Mouse (Mus musculus): Measurements from ENCODE around the gene Tcf20.
"Not testable (repeated sequence)": the region's sequence is repeated elsewhere in the genome, so short reads cannot be mapped to it uniquely, and the experiment has no call there.

Tcf20 gene

DNA sequence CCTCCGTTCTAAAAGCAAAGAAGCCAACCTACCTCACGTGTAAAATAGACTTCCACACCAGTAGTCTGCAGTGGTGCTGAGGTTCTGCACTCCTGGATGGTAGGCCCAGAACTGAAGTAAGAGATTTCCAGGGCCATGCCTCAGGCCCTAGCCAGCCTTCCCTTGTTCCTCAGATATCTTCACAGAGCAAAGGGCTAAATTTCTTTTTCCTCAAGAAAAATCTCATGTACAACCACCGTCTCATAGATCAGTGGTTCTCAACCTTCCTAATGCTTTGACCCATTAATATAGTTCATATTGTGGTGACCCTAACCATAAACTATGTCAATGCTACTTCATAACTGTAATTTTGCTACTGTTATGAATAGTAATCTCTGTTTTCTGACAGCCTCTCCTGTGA is 87.3 kb downstream of the Tcf20 start:
- in situ Hi-C loops (cut with MboI), result no loop called here

GRCm38 (mm10) chr15:82899676-82900301 is 87.9 kb downstream of the Tcf20 start:
- in situ Hi-C loops (cut with MboI), result no loop called here

GRCm38 (mm10) chr15:82898740-82899675 is 88.7 kb downstream of the Tcf20 start:
- in situ Hi-C loops (cut with MboI), result no loop called here

- in situ Hi-C loops (cut with MboI), result no loop called here
These were observed 89.4 kb downstream of the Tcf20 start for GRCm38 (mm10) chr15:82898141-82898739.

- in situ Hi-C loops (cut with MboI), result no loop called here
These were observed 91.3 kb downstream of the Tcf20 start for GRCm38 (mm10) chr15:82896336-82896735.

- in situ Hi-C loops (cut with MboI), result no loop called here
These were observed 97.2 kb downstream of the Tcf20 start for GRCm38 (mm10) chr15:82890470-82890869.

DNA sequence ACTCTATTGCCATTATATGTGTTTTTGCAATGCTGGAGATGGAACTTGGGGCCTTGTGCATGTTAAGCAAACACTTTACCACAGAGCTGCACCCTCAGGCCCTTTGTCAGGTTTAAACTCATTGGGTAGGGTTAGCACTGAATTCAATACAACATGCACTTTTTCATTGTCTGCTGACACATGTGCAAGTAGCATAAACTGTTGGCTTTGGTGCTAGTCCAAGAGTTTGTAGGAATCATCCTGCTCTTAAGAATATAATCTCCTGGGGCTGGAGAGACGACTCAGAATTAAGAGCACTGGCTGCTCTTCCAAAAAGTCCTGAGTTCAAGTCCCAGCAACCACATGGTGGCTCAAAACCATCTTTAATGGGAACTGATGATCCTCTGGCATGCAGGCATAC is 98.2 kb downstream of the Tcf20 start:
- in situ Hi-C loops (cut with MboI), result no loop called here

DNA sequence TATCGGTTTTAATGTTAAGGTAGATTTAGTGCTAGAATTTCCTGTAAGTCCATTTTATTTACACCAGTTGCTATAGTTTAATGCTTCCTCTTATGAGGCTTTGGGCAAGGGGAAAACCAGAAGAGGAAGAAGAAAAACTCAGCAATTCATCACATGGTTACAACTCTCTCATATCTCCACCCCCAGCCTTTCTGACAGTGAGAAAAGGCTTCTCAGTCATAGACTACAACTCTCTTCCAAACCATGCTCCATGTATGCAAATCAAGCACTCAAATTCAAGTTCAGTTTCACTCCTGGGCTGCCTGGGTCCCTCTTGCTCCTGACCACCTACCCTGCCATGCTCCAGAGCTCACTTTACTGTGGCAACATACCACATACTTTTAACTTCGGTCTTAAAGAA is 99.2 kb downstream of the Tcf20 start:
- in situ Hi-C loops (cut with MboI), result no loop called here

GRCm38 (mm10) chr15:82877309-82877708 is 110.4 kb downstream of the Tcf20 start:
- in situ Hi-C loops (cut with MboI), result no loop called here

GRCm38 (mm10) chr15:82876863-82877262 is 110.8 kb downstream of the Tcf20 start:
- in situ Hi-C loops (cut with MboI), result no loop called here

- in situ Hi-C loops (cut with MboI), result no loop called here
These were observed 115.6 kb downstream of the Tcf20 start for GRCm38 (mm10) chr15:82872037-82872436.

- in situ Hi-C loops (cut with MboI), result not testable (repeated sequence)
These were observed 121.4 kb downstream of the Tcf20 start for GRCm38 (mm10) chr15:82866286-82866685.

- in situ Hi-C loops (cut with MboI), result no loop called here
These were observed 124.0 kb downstream of the Tcf20 start for GRCm38 (mm10) chr15:82863674-82864073.

- in situ Hi-C loops (cut with MboI), result no loop called here
These were observed 130.9 kb downstream of the Tcf20 start for GRCm38 (mm10) chr15:82856652-82857378.

DNA sequence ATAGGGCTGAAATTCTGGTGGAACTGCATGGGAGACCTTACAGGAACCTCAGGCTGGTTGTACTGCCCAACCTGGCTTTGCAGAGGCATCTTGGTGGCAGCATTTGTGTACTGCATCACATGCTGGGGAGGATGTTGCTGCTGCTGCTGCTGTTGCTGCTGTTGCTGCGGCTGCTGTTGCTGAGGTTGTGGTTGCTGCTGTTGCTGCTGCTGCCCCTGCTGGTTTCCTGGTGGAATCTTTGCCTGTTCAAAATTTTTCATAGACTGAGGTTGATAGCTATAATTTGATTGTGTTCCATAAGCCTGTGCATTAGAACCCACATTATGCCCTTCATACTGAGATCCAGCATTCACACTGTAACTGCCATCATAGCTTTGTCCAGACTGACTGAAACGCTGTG is 131.6 kb downstream of the Tcf20 start:
- in situ Hi-C loops (cut with MboI), result no loop called here

- in situ Hi-C loops (cut with MboI), result no loop called here
These were observed 148.5 kb downstream of the Tcf20 start for GRCm38 (mm10) chr15:82839146-82839545.

- in situ Hi-C loops (cut with MboI), result no loop called here
These were observed 157.8 kb downstream of the Tcf20 start for GRCm38 (mm10) chr15:82829917-82830316.

- in situ Hi-C loops (cut with MboI), result no loop called here
These were observed 161.8 kb downstream of the Tcf20 start for GRCm38 (mm10) chr15:82825866-82826265.

- in situ Hi-C loops (cut with MboI), result no loop called here
These were observed 165.3 kb downstream of the Tcf20 start for GRCm38 (mm10) chr15:82822347-82822746.

GRCm38 (mm10) chr15:82821657-82822056 is 166.0 kb downstream of the Tcf20 start:
- in situ Hi-C loops (cut with MboI), result no loop called here

- in situ Hi-C loops (cut with MboI), result no loop called here
These were observed 172.4 kb downstream of the Tcf20 start for GRCm38 (mm10) chr15:82815296-82815695.

- in situ Hi-C loops (cut with MboI), result no loop called here
These were observed 172.9 kb downstream of the Tcf20 start for GRCm38 (mm10) chr15:82814806-82815205.

Measured in mature B cell (primary cell).